Mouse (Mus musculus): ENCODE results near the gene Crim1.

Crim1 gene

GRCm38 (mm10) chr17:78379730-78380245 lies 179.7 kb downstream of the Crim1 start:
- DNase-seq: no peak

GRCm38 (mm10) chr17:78382321-78382720 lies 182.3 kb downstream of the Crim1 start:
- no peak for DNase-seq

GRCm38 (mm10) chr17:78387665-78388064 lies 187.6 kb downstream of the Crim1 start:
- DNase-seq: no peak

- no peak for DNase-seq
Observed at GRCm38 (mm10) chr17:78388101-78388847, 188.2 kb downstream of the Crim1 start.

- no peak for DNase-seq
Observed at GRCm38 (mm10) chr17:78389573-78389972, 189.5 kb downstream of the Crim1 start.

- DNase-seq: no peak
Observed at GRCm38 (mm10) chr17:78392401-78393087, 192.5 kb downstream of the Crim1 start.

- no peak for DNase-seq
Observed at GRCm38 (mm10) chr17:78400130-78400840, 200.2 kb downstream of the Crim1 start.

GRCm38 (mm10) chr17:78401311-78401710 lies 201.3 kb downstream of the Crim1 start:
- DNase-seq: no peak

GRCm38 (mm10) chr17:78401713-78402112 lies 201.7 kb downstream of the Crim1 start:
- DNase-seq: no peak

GRCm38 (mm10) chr17:78402174-78402573 lies 202.1 kb downstream of the Crim1 start:
- no peak for DNase-seq

GRCm38 (mm10) chr17:78403229-78403628 lies 203.2 kb downstream of the Crim1 start:
- DNase-seq: no peak

- no peak for DNase-seq
Observed at GRCm38 (mm10) chr17:78403804-78404203, 203.8 kb downstream of the Crim1 start.

- DNase-seq: no peak
Observed at GRCm38 (mm10) chr17:78405336-78405735, 205.3 kb downstream of the Crim1 start.

GRCm38 (mm10) chr17:78406854-78407253 lies 206.8 kb downstream of the Crim1 start:
- no peak for DNase-seq

- DNase-seq: no peak
Observed at GRCm38 (mm10) chr17:78407581-78407980, 207.5 kb downstream of the Crim1 start.

- no peak for DNase-seq
Observed at GRCm38 (mm10) chr17:78408386-78408785, 208.3 kb downstream of the Crim1 start.

GRCm38 (mm10) chr17:78409900-78410299 lies 209.9 kb downstream of the Crim1 start:
- no peak for DNase-seq

- no peak for DNase-seq
Observed at GRCm38 (mm10) chr17:78415255-78415654, 215.2 kb downstream of the Crim1 start.

GRCm38 (mm10) chr17:78417381-78418281 lies 217.6 kb downstream of the Crim1 start, which contains the start of gene Fez2:
Fez2 (minus strand) TSS chr17:78418152.
- DNase-seq: peak; percentile 88

GRCm38 (mm10) chr17:78419216-78419615 lies 219.2 kb downstream of the Crim1 start:
- no peak for DNase-seq

GRCm38 (mm10) chr17:78425026-78425425 lies 225.0 kb downstream of the Crim1 start:
- DNase-seq: no peak
